Mouse (Mus musculus): ENCODE data around the gene Cldn34c3. TPM values are rescaled to one million over a fixed set of nuclear protein-coding genes. Genes with fewer than 3 reads are reported as not detected.
"Not testable (repeated sequence)": the region's sequence is repeated elsewhere in the genome, so short reads cannot be mapped to it uniquely, and the experiment has no call there.

Gene Cldn34c3
- not detected for polyA plus RNA-seq (2021)

- in situ Hi-C loops (cut with MboI; ENCODE audit: low pct_unique_long_range_greater_than_20kb); DNase-seq (ENCODE audit: low read depth, low spot score); CTCF ChIA-PET; H3K27me3 ChIP-seq; ATAC-seq; POLR2A ChIA-PET: not testable (repeated sequence)
Observed at GRCm38 (mm10) chrX:123793365-123793764, at the start of gene Cldn34c3. Gene Cldn34c3 (plus strand): TSS chrX:123793665.

Other genes with a start within 250 kb of the Cldn34c3 start
- gene Cldn34c2, start 212.0 kb upstream of the Cldn34c3 start, polyA plus RNA-seq (2021) = not detected
- not detected for gene Gm17467, start 88.9 kb upstream of the Cldn34c3 start, polyA plus RNA-seq (2021)

All from Patski (cell line).